Mouse (Mus musculus) liver, embryonic 16.5 days (tissue): Measurements from ENCODE around the gene Skap1. TPM values are rescaled to one million over a fixed set of nuclear protein-coding genes. Genes with fewer than 3 reads are reported as not detected.
A peak's percentile ranks its signal among the peaks of the same experiment; 100 is the strongest.

Experiments used
- ATAC-seq: fragments of 200-750 bp; cut with Nextera tagmentation; 2 replicates; pipeline ENCODE4 v1.8.0; 2017; ENCODE audit warnings: low read depth, mild to moderate bottlenecking, moderate number of reproducible peaks, moderate library complexity
- H3K27ac ChIP-seq: fragments of 300-500 bp; sonication (generic); 2 replicates; pipeline ENCODE4 v1.5.1; 2014; ENCODE audit warnings: mild to moderate bottlenecking, low read length
- H3K27me3 ChIP-seq: fragments of 300-500 bp; sonication (generic); 2 replicates; pipeline ENCODE4 v1.6.1; 2014; ENCODE audit warnings: low read depth, low read length, mixed read lengths; ENCODE audit not compliant: control insufficient read depth, insufficient read depth
- H3K36me3 ChIP-seq: fragments of 300-500 bp; sonication (generic); 2 replicates; pipeline ENCODE4 v1.6.1; 2014; ENCODE audit warnings: mild to moderate bottlenecking; ENCODE audit not compliant: control insufficient read depth, insufficient read depth
- H3K4me1 ChIP-seq: fragments of 300-500 bp; sonication (generic); 2 replicates; pipeline ENCODE4 v1.6.1; 2014; ENCODE audit warnings: low read depth, low read length, mixed read lengths; ENCODE audit not compliant: control insufficient read depth
- H3K4me2 ChIP-seq: fragments of 300-500 bp; sonication (generic); 2 replicates; pipeline ENCODE4 v1.6.1; 2014; ENCODE audit warnings: low read depth, low read length, mixed read lengths
- H3K4me3 ChIP-seq: fragments of 300-500 bp; sonication (generic); 2 replicates; pipeline ENCODE4 v1.5.1; 2014; ENCODE audit warnings: low read depth, mild to moderate bottlenecking, low read length
- H3K9ac ChIP-seq: fragments of 300-500 bp; sonication (generic); 2 replicates; pipeline ENCODE4 v1.6.1; 2014; ENCODE audit warnings: low read depth, low read length
- H3K9me3 ChIP-seq: fragments of 300-500 bp; sonication (generic); replicated peaks from 2 replicates; pipeline ENCODE4 v1.6.1; 2016; ENCODE audit warnings: low read length; ENCODE audit not compliant: control insufficient read depth
- WGBS: fragments of 180-500 bp; shearing (Covaris S2); extraction: QIAGEN DNeasy Blood & Tissue Kit; methylation state at CpG from one replicate; pipeline ENCODE4 v1.1.7; 2014; ENCODE audit not compliant: insufficient replicate concordance; 5-methylcytosine and 5-hydroxymethylcytosine counted together
- polyA plus RNA-seq: library from polyadenylated mRNA; unstranded; fragments of >200 nt; fragmentation: Nextera tagmentation; extraction: Ambion mirVana; gene quantifications from 2 replicates; pipeline ENCODE4 v1.2.1, GENCODE M21; 2015

Skap1 gene
- polyA plus RNA-seq, 1 experiment from 2014 or later = 0.12 TPM

GRCm38 (mm10) chr11:96620660-96621059 is 156.3 kb downstream of the Skap1 start:
- H3K9ac ChIP-seq = no peak overlapping the region
- H3K27ac ChIP-seq = no peak overlapping the region
- H3K9me3 ChIP-seq = no peaks in the 10 kb centered on the region
- no peak overlapping the region for H3K4me2 ChIP-seq
- no peaks in the 10 kb centered on the region; the same call in 1 of the 2 replicates for H3K4me1 ChIP-seq
- no peaks in the 10 kb centered on the region; the same call in 1 of the 2 replicates for H3K27me3 ChIP-seq
- WGBS = 52% methylated on average over 11 of the region's 11 CpGs
- no peak for ATAC-seq
- H3K4me3 ChIP-seq = no peak overlapping the region
- H3K36me3 ChIP-seq = no peaks in the 10 kb centered on the region

DNA sequence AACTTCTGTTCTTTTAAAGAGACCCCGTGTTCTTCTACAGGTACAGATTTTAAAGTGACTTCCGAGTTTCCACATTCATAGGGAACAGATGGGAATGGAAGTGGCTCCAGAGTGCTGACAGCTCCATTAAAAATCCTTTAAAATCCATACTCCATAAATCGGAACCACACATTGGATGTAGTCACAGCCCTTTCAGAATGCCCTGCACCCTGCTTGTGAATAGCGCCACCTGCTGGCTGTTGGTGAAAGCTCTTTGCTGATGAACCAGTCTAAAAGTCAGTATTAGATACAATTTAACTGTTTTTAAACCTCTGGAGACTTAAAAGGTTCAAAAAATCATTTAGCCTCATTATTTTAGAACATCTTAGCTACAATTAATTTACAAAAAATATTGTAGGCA is 156.8 kb downstream of the Skap1 start:
- no peak for ATAC-seq
- no peak overlapping the region for H3K9ac ChIP-seq
- H3K4me1 ChIP-seq = no peaks in the 10 kb centered on the region; the same call in 1 of the 2 replicates
- H3K27ac ChIP-seq = no peak overlapping the region
- H3K4me2 ChIP-seq = no peak overlapping the region
- 24% methylated on average over 4 of the region's 4 CpGs for WGBS
- no peaks in the 10 kb centered on the region; the same call in 1 of the 2 replicates for H3K27me3 ChIP-seq
- no peaks in the 10 kb centered on the region for H3K36me3 ChIP-seq
- H3K9me3 ChIP-seq = no peaks in the 10 kb centered on the region
- H3K4me3 ChIP-seq = no peak overlapping the region

GRCm38 (mm10) chr11:96622782-96623181 is 158.4 kb downstream of the Skap1 start:
- H3K9me3 ChIP-seq = no peaks in the 10 kb centered on the region
- ATAC-seq = peak; percentile 32; the same call in 1 of the 2 replicates
- H3K4me3 ChIP-seq = no peak overlapping the region
- 8% methylated on average over 9 of the region's 9 CpGs for WGBS
- no peak overlapping the region for H3K9ac ChIP-seq
- no peaks in the 10 kb centered on the region; the same call in 1 of the 2 replicates for H3K4me1 ChIP-seq
- H3K4me2 ChIP-seq = no peak overlapping the region
- H3K27me3 ChIP-seq = no peaks in the 10 kb centered on the region; the same call in 1 of the 2 replicates
- no peaks in the 10 kb centered on the region for H3K36me3 ChIP-seq
- no peak overlapping the region for H3K27ac ChIP-seq

DNA sequence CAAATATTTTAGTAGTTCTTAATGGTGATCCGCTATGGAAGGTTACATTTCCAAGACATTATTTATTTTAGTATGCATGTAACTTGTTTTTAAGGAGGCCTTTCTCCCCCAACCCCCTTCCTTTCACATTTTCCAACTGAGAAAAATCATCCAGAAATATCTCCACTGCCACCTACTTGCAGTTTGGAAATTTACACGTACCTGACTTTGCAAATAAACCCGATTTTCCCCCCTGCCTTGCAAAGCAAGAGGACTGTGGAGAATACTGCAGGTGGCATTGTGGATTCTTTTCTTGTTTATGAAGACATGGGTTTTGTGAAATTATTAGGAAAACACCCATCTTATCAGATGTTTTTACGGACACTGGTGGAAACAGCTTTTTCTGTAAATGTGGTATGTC is 160.0 kb downstream of the Skap1 start:
- H3K9ac ChIP-seq = no peak overlapping the region
- 39% methylated on average over 4 of the region's 4 CpGs for WGBS
- H3K4me2 ChIP-seq = no peak overlapping the region
- ATAC-seq = no peak
- no peaks in the 10 kb centered on the region; the same call in 1 of the 2 replicates for H3K27me3 ChIP-seq
- H3K4me1 ChIP-seq = no peaks in the 10 kb centered on the region; the same call in 1 of the 2 replicates
- no peaks in the 10 kb centered on the region for H3K36me3 ChIP-seq
- no peak overlapping the region for H3K27ac ChIP-seq
- H3K9me3 ChIP-seq = no peaks in the 10 kb centered on the region
- H3K4me3 ChIP-seq = no peak overlapping the region

DNA sequence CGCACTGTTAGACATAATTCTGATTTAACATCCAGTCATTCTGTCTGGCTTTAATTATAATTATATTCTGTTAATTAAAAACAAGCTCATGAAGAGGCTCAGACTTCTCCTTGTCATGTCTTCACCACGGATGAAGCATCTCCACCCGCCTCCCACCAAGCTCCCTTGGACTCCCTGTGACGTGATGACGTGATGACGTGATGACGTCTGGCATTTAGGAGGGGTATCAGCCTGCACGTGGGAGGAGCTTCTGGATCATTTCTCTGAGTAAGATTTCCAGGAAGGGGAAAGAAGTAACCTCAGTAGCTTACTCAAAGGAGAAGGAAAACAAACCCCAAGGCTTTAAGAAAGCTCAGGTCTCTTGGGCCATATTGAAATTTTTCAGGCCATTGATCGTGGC is 165.4 kb downstream of the Skap1 start:
- no peak for ATAC-seq
- Histone ChIP-seq H3K27me3 (no peaks in the 10 kb centered on the region), H3K4me3 (no peak overlapping the region), H3K27ac (no peak overlapping the region), H3K9me3 (no peaks in the 10 kb centered on the region), H3K4me1 (no peaks in the 10 kb centered on the region), H3K4me2 (no peak overlapping the region), H3K9ac (no peak overlapping the region), H3K36me3 (no peaks in the 10 kb centered on the region)
- WGBS = 54% methylated on average over 9 of the region's 9 CpGs

DNA sequence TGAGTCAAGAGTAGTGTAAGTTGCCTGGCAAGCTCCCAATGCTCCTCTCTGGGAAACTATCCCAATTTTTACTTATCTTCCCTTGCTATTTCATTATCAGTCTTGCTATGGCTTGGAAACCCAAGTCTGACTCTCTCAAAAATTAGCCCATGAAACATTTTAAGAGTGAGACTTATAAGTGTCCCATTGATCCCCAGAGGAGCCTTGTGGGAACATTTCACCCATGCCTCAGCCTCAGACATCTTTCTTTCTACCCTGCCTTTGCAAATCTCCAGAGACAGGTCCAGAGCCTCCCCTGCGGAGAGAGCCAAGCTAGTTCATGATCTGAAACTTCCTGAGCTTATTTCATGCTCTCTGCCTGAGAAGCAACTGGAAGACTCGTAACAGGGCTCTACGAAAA is 167.1 kb downstream of the Skap1 start:
- no peaks in the 10 kb centered on the region for H3K27me3 ChIP-seq
- no peak overlapping the region for H3K27ac ChIP-seq
- H3K4me3 ChIP-seq = no peak overlapping the region
- no peaks in the 10 kb centered on the region for H3K4me1 ChIP-seq
- no peaks in the 10 kb centered on the region for H3K9me3 ChIP-seq
- no peak overlapping the region for H3K9ac ChIP-seq
- 55% methylated on average over 3 of the region's 3 CpGs for WGBS
- ATAC-seq = no peak
- no peaks in the 10 kb centered on the region for H3K36me3 ChIP-seq
- H3K4me2 ChIP-seq = no peak overlapping the region

GRCm38 (mm10) chr11:96637927-96638326 is 173.5 kb downstream of the Skap1 start:
- 49% methylated on average over 7 of the region's 7 CpGs for WGBS
- Histone ChIP-seq H3K4me2 (no peak overlapping the region), H3K9ac (no peak overlapping the region), H3K27me3 (no peaks in the 10 kb centered on the region), H3K36me3 (no peaks in the 10 kb centered on the region), H3K9me3 (no peaks in the 10 kb centered on the region), H3K27ac (no peak overlapping the region; the same call in 1 of the 2 replicates), H3K4me1 (no peaks in the 10 kb centered on the region), H3K4me3 (no peak overlapping the region)
- peak; percentile 75 for ATAC-seq

DNA sequence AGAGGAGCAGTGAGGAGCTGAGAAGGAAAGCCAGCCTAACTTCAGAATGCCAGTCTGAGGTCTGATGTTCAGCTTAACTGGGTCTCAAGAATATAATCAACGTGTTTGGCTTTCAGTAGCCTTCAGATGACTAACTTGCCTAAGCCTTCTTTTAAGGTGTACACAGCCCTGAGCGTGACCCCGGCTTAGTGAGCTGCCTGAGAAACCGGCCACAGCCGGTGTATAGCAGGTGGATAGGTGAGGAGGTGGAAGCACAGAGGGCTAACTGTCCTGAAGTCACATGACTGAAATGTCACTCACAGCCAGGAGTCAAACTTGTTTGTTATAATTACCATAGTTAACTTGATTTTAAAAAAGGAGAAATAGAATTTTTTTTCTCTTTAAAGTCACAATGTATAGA is 175.4 kb downstream of the Skap1 start:
- Histone ChIP-seq H3K27ac (no peak overlapping the region), H3K36me3 (no peaks in the 10 kb centered on the region), H3K9ac (no peak overlapping the region), H3K4me2 (no peak overlapping the region), H3K4me1 (no peaks in the 10 kb centered on the region), H3K9me3 (no peaks in the 10 kb centered on the region), H3K4me3 (no peak overlapping the region), H3K27me3 (no peaks in the 10 kb centered on the region)
- ATAC-seq = no peak
- WGBS = 60% methylated on average over 5 of the region's 5 CpGs

GRCm38 (mm10) chr11:96642173-96643140 is 178.1 kb downstream of the Skap1 start:
- ATAC-seq = peak; percentile 26; the same call in 1 of the 2 replicates
- H3K36me3 ChIP-seq = no peaks in the 10 kb centered on the region
- WGBS = 29% methylated on average over 17 of the region's 17 CpGs
- no peaks in the 10 kb centered on the region for H3K27me3 ChIP-seq
- no peak overlapping the region for H3K9ac ChIP-seq
- no peak overlapping the region for H3K4me2 ChIP-seq
- no peak overlapping the region for H3K4me3 ChIP-seq
- no peak overlapping the region; the same call in 1 of the 2 replicates for H3K27ac ChIP-seq
- H3K4me1 ChIP-seq = no peaks in the 10 kb centered on the region
- no peaks in the 10 kb centered on the region for H3K9me3 ChIP-seq
